Mouse (Mus musculus) urinary bladder, postnatal 0 days (tissue): ENCODE measurements around the gene Zg16. TPM values are rescaled to one million over a fixed set of nuclear protein-coding genes. Genes with fewer than 3 reads are reported as not detected.

ENCODE experiments used
- microRNA-seq: library from miRNA; unstranded; fragments of <30 nt; microRNA quantifications from one replicate; pipeline ENCODE4, GENCODE M21; 2016
- polyA plus RNA-seq: library from polyadenylated mRNA; unstranded; fragments of >200 nt; fragmentation: Nextera tagmentation; extraction: Ambion mirVana; gene quantifications from 2 replicates; pipeline ENCODE4 v1.2.1, GENCODE M21; 2015

Gene Zg16
- polyA plus RNA-seq, result not detected in 2 replicates

DNA sequence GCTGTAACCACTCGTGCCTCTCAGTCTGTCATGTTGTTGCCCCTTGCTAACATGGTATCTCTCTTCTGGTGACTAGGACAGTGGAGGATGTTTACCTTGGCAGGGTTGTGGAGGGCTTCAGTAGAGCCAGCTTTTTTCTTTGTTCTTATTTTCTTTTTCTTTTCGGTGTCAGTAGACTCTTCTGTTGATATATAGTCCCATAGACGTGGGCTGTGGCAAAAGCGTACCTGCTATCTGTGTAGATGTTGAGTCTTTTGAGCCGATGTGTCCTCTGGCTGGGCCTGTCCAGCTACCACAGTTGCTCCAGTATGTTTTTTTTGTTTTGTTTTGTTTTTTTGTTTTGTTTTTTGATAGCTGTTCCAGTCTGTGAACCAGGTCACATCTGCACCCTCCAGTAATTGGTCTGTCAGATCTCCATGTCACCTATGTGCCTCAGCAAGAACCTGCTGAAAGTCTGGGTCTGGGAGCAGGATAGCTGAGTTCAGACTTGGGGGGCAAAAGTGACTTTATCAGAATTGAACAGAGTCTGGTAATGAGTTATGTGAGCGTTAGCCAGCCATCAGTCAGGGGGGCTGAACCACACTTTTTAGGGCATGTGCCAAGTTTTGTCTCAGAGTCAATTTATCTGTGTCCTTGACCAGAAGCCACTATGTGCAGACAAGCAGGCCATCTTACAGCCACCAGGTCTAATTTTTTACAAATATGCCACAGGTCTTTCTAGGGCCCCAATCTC is at the start of gene Zg16:
Gene Zg16 (minus strand): TSS at position 51 of the 733 bp plus-strand sequence.

DNA sequence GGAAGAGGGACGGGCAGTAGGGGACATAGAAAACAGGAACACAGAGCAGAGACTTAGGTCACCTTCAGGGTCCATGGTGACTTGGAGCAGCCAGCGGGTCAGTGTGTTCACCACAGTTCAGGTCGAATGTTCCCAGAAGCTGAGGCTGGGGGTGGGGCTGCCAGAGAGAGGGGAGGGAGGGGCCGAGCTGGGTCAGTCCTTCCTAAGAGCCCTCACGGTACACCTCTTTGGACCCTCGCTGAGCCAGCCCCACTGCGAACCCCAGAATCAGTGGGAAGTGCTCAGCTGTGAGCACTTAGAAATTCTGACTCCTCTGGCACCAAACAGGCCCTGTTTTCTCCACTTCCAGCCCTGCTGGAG is 34.8 kb upstream of the Zg16 start, which contains the start of gene Qprt:
Gene Qprt (minus strand): TSS at position 316 of the 360 bp plus-strand sequence.

DNA sequence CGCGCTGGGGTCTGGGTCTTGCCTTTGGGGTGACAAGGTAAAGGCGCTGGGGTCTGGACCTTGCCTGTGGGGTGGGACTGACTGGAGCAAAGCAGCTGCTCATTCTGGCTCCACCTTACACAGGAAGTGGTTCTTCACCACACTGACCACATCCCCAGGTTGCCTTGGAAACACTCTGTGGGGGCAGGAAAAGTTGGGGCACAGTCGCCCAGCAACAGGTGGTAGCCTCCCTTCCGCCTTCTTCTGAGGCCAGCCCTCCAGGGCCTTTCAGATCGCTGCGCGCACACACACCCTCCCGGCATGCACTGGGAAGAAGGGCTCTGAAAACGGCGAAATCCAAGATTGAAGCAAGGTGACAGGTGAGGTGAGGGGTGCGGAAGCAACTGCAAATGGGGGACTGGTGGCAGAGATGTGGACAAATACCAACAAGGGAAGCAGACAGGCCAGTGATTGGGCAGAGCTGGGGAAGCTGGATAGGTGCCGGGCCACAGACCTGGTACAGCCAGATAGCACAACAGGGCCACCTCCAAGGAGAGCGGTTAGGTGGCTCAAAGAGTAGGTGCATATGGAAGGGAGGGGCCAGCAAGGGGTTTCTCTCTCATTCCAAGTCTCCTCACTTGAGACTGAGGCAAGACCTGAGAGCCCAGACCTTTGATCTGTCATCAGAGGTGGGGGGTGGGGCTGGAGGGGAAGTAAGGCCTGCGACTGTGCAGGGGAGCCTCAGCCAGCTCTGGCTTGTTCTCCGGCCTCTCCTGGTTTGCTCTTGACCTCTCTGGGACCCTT is 4.2 kb upstream of the Zg16 start, which contains the start of gene AI467606:
Gene AI467606 (plus strand): TSS at position 246 of the 783 bp plus-strand sequence.

DNA sequence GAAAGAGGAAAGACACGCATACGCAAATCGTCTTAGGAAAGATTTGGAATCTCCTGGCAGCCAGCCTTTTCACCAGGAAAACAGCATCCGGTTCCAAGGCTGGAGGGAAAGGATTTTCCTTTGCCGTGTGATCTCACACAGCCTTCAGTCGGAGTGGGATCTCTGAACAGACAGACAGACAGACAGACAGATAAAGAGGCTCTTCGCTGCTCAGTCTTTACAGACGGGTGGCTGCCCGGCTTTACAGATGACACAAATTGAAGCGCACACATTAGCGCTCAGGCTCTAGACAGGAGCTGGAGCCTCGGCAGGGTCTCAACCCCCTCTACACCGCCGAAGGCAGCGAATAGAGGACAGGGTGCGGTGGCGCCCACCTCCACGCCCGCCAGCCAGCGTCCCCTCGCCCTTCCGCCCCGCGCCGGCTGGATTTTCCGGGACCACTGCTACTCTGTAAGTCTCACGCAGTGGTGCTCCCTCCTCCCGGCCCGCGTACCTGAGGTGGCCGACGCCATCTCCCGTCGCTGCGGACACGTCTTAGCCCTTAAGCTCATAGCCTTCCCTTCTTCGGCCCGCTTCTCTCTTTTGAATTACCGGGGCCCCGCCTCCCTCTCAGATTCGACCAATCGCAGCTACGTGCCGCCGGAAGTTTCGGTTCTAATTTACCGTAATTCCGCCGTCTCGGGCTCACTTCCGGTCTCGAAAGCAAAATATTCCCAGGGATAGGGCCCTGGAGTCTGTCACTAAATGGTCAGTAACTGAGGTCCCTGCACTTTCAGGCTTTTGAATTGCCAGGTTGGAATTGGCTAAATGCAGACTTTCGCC is 45.1 kb downstream of the Zg16 start, which contains the start of gene Kif22:
Gene Kif22 (minus strand): TSS at position 621 of the 822 bp plus-strand sequence.

DNA sequence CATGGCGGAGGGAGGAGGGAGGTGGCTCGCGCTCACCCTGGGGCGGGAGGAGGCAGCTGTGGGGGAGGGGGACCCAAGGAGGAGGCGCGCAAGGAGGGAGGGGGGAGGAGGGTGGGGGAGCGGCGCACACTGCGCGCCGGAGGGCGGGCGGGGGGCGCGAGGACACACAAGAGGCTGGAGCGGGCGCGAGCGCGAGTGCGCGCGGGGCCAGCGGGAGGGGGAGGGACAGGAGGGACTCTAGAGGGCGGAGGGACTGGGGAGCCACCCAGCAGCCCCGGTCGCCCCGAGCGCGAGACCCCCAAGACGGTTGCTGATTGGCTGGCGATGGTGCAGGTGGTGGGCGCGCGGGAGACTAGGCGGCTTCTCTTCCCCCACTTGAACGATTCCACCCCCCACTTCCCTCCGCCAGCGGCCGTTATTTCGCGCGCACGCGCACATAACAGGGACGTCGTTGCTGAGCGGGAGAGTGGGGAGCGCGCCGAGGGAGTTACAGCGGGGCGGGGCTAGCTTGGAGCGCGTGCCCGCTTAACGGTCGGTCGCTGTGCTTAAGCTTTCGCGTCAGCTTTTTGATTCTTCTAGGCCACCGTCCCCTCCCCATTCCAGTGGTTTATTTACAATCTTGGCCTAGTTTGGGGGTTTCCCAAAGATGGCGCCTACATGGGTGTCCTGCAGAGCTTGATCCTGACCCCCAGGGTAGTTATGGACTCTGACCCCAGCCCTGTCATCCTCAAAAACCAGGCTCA is 60.0 kb downstream of the Zg16 start, which contains the start of gene Maz:
Gene Maz (minus strand): TSS at position 54 of the 743 bp plus-strand sequence.

DNA sequence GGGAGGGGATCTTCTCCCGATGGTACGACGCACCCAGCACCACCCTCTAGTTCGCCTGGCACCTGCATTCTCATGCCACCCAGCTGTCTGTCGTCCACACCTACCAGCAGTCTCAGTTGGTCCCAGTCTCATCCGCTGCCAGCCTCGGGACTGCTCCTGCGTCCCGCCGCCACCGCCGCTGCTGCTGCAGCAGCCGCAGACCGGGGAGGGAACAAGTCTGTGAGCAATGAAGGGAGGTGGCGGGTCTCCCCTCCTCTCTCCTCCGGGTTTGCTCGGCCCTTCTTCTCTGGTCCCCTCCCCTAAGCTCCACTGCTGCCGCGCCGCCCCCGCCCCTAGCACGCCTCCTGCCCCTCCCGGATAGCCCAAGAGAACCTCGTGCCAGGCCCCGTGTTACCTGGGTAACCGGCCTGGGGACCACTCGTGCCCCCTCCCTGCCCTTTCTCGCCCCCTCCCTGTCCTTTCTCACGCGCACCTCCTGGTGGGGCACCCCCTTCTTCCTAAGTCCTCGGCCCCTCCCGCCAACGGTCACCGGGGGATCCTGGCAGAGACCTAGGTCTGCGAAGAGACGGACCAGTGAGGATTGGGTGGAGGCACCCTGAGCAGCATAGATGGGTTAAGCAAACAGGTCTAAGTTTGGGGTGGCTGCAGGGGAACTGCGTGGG is 66.1 kb downstream of the Zg16 start, which contains the start of the genes Gm42742 and Prrt2:
Gene Gm42742 (minus strand): TSS at position 197 of the 662 bp plus-strand sequence.
Gene Prrt2 (minus strand): TSS at position 311 of the 662 bp plus-strand sequence.

DNA sequence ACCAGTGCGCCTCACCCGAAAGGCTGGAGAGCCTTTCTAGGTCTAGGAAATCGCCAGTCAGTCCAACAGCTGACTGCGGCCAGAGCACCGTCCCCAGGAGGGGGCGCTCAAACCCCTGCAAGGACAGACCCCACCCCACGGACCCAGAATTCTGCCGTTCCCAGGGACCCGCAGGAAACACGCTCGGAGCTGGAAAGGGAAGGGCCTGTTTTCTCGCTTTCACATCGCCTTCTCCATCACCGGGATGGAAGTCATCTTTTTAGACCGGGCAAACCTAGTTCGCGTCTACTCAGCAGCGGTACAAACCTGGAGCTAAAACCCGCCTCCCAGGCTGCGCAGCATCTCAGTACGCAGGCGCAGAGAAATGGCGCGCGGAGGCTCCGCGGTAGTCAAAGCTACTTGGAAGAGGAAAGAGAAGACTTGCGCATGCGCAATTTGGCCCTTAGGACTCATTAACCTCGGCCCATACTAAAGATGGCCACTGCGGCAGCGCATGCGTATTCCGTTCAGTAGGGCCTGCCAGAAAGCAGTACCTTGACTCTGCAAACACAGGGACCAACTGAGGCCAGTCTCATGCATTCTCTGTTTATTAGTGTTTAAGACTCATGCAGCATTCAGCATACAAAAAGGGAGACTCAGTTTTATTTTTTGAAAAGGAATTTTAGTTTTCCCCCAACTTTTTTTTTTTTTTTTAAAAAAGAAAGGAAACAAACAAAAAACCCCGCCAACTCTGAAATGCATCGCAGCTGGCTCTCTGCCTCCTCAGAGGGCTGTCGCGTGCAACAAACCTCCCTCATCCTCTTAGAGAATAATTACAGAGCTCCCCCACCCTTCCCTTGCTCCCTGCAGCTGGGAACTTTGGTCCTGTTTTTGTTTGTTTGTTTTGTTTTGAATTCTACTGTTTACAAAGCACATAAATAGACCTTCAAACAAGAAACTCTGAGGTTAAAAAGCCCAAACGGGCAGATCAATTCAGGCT is 69.9 kb downstream of the Zg16 start, which contains the start of gene Pagr1a:
Gene Pagr1a (minus strand): TSS at position 382 of the 979 bp plus-strand sequence.

DNA sequence TGATC is 70.8 kb downstream of the Zg16 start, which contains the start of gene Pagr1b:
Gene Pagr1b (minus strand): TSS at position 4 of the 5 bp plus-strand sequence.

DNA sequence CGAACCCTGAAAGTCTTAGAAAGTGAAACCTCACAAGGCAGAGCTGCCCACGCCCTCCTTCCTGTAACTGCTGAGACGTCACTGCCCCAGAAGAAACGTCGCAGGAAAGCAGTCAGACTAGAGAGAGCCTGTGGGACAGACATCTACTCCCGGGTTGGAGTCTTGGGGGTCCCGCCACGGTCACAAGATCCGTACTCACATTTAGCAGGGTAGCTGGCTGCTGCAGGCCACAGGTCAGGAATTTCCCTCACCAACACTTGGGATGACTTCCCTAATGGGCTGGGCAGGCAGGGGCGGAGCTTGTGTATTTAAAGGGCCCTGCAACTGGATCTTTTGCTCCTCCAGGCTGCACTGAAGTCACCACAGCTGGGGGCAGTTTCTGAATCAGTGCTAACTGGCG is 72.8 kb downstream of the Zg16 start, which contains the start of gene Mvp:
Gene Mvp (minus strand): TSS at position 302 of the 400 bp plus-strand sequence.

Small RNA genes within 50 kb of the gene (microRNA-seq; reads per million reads assigned to microRNA genes)
- gene Gm44343, result not detected

Other genes with a start within 250 kb of the Zg16 start
- gene Doc2a, start 239.9 kb downstream of the Zg16 start, polyA plus RNA-seq, result 0.08 TPM in 1 of 2 replicates, not detected in the other
- gene Hirip3, start 225.4 kb downstream of the Zg16 start, polyA plus RNA-seq, result 9.5 and 10.4 TPM in 2 replicates
- 45.1 and 48.6 TPM in 2 replicates for gene Ino80e, start 225.0 kb downstream of the Zg16 start, polyA plus RNA-seq
- gene Taok2, start 202.6 kb downstream of the Zg16 start, polyA plus RNA-seq, result 18.7 and 20.2 TPM in 2 replicates
- 34.6 and 38.2 TPM in 2 replicates for gene Tmem219, start 164.4 kb downstream of the Zg16 start, polyA plus RNA-seq
- 9.1 and 9.7 TPM in 2 replicates for gene Kctd13, start 158.4 kb downstream of the Zg16 start, polyA plus RNA-seq
- gene Asphd1, start 137.7 kb downstream of the Zg16 start, polyA plus RNA-seq, result not detected in 2 replicates
- 0.19 and 0.22 TPM in 2 replicates for gene Sez6l2, start 136.8 kb downstream of the Zg16 start, polyA plus RNA-seq
- gene Cdipt, start 111.4 kb downstream of the Zg16 start, polyA plus RNA-seq, result 95.8 and 103 TPM in 2 replicates
- gene Cdiptos, start 111.2 kb downstream of the Zg16 start, polyA plus RNA-seq, result 1.7 and 1.9 TPM in 2 replicates
- gene Mvp, start 72.7 kb downstream of the Zg16 start, polyA plus RNA-seq, result 34.3 and 38.8 TPM in 2 replicates
- gene Pagr1b, start 70.8 kb downstream of the Zg16 start, polyA plus RNA-seq, result 0.49 TPM in 1 of 2 replicates, not detected in the other
- gene Pagr1a, start 70.0 kb downstream of the Zg16 start, polyA plus RNA-seq, result 7.9 and 36.8 TPM in 2 replicates
- gene Gm42742, start 66.2 kb downstream of the Zg16 start, polyA plus RNA-seq, result 5.0 and 26.8 TPM in 2 replicates
- gene Prrt2, start 66.1 kb downstream of the Zg16 start, polyA plus RNA-seq, result 2.7 and 3.0 TPM in 2 replicates
- 20.4 and 22.4 TPM in 2 replicates for gene Maz, start 60.3 kb downstream of the Zg16 start, polyA plus RNA-seq
- gene Kif22, start 44.9 kb downstream of the Zg16 start, polyA plus RNA-seq, result 17.9 and 21.4 TPM in 2 replicates
- 2.3 and 6.4 TPM in 2 replicates for gene AI467606, start 4.0 kb upstream of the Zg16 start, polyA plus RNA-seq
- gene Qprt, start 34.9 kb upstream of the Zg16 start, polyA plus RNA-seq, result 0.76 and 0.98 TPM in 2 replicates
- gene Spn, start 50.5 kb upstream of the Zg16 start, polyA plus RNA-seq, result 0.13 TPM in 2 replicates
- 27.0 and 31.8 TPM in 2 replicates for gene Cd2bp2, start 108.7 kb upstream of the Zg16 start, polyA plus RNA-seq
- gene Tbc1d10b, start 121.1 kb upstream of the Zg16 start, polyA plus RNA-seq, result 12.6 and 12.7 TPM in 2 replicates
- gene Mylpf, start 121.6 kb upstream of the Zg16 start, polyA plus RNA-seq, result 2.5 and 3.2 TPM in 2 replicates
- 12.0 and 13.4 TPM in 2 replicates for gene Zfp553, start 145.7 kb upstream of the Zg16 start, polyA plus RNA-seq
- gene Sept1, start 145.8 kb upstream of the Zg16 start, polyA plus RNA-seq, result 8.5 and 10.1 TPM in 2 replicates
- gene Zfp771, start 156.9 kb upstream of the Zg16 start, polyA plus RNA-seq, result 49.9 and 51.6 TPM in 2 replicates
- gene Dctpp1, start 173.4 kb upstream of the Zg16 start, polyA plus RNA-seq, result 53.2 and 54.2 TPM in 2 replicates
- 41.8 and 42.9 TPM in 2 replicates for gene Sephs2, start 186.7 kb upstream of the Zg16 start, polyA plus RNA-seq
- gene Itgal, start 208.9 kb upstream of the Zg16 start, polyA plus RNA-seq, result 0.49 and 1.5 TPM in 2 replicates